Mouse (Mus musculus) 3T3-L1 (cell line): ENCODE data around the gene Hoxa4.

Experiments
- DNase-seq: peaks from one replicate; pipeline ENCODE4 v3.0.0-alpha.2; 2015; ENCODE audit warnings: low read depth, low spot score

The Hoxa4 gene

DNA sequence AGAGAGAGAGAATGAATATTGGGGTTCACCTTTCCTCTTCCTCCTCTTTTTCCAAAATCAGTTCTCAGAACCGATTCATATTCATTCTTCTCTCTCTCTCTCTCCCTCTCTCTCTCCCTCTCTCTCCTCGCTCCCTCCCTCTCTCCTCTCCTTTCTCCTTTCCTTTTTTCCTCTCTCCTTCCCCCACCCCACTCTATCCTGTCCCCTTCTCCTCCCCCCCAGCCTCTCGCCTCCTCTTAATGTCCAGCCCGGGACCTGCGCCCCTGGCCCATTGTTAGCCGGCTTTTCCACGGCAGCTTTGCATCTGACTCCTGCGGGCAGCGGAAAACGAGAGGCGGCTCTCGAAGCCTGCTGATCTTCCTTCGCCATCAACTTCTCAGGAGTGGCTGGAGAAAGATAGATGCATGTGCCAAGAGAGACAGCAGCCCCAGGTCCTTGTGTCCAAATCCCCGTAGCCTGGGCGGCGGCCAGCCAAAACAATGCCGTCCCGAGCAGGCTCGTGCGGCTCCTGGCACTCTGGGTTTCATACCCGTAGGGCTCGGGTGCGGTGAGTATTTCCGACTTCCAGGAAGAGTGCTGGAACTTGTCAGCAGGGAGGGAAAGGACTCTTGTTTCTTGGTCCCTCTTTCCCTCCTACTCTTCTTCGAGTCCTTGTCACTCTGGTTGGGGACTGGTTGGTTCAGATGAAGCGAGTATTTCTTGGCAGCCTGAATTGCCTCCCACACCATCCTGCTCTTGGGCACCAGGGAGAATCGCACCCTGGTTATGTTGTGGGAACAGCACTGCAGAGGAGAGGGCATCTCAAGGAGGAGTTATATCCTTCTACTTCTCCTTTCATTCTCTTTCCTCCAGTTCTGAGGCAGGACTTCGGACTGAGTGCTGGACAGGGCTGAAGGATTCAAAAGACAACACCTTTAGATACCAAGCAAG lies 25.8 kb downstream of the Hoxa4 start:
- peak; percentile 82 for DNase-seq

DNA sequence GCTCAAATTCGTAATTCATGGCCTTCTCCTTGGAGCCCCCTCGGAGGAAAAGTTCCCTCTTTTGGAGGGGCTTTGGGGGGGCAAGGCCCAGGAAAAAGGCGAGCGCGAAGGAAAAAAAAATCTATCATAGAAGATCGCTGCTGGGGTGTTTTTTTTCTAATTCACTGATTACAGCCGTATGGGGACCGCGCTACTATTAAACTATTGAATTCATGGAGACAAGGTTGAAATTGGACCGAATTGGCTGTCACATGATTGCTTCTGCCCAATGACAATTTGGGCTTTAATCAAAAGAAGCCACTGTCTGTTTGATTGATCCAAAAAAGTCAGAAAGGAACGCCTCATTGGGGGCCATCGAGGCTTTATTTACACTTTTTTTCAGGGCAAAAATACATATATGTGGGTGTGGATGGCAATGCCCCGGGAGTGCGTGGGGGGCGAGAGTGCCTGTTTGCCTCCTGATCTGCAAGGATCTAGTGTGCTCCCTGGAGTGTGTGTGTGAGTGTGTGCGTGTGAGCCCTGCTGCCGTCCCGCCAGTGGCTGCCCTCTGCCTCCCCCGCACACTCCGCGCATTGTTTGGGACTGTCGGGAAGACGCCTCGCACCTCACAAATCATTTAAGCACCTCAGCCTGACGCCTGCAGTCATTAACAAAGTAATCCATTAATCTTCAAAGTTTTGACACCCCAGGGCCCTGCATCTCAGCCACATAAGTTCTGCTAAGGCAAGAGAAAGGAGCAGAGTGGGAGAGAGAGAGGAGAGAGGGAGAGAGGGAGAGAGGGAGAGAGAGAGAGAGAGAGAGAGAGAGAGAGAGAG lies 26.7 kb downstream of the Hoxa4 start, which contains the start of gene Hoxa2:
TSS of gene Hoxa2 (minus strand) at position 206 of the 815 bp plus-strand sequence.
- DNase-seq: peak; percentile 90

DNA sequence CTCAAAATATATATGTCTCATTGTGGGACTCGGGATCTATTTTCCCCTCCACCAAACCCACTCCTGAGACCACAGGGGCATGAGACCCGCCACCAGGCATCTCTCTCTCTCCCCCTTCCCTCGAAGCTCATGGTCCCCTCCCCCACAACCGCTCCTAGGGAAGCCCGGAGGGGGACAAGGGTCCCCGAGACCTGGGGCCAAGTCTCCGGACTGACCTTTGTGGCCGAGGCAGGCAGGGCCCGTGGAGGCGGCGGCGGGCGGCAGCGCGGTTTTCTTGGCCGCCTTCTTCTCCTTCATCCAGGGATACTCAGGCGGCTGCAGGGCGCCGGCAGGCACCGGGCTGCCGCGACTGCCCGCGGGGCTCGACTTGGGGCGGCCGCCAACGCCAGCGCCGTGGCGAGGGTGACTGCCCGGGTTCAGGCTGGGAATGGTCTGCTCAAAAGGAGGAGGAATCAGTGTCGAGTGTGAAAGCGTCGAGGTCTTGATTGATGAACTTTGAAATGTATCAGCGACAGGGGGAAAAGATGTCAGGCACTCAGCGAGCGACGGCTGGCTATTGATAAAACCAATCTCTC lies 27.4 kb downstream of the Hoxa4 start:
- DNase-seq: peak; percentile 69

GRCm38 (mm10) chr6:52163366-52164031 lies 28.1 kb downstream of the Hoxa4 start:
- DNase-seq: peak; percentile 80

DNA sequence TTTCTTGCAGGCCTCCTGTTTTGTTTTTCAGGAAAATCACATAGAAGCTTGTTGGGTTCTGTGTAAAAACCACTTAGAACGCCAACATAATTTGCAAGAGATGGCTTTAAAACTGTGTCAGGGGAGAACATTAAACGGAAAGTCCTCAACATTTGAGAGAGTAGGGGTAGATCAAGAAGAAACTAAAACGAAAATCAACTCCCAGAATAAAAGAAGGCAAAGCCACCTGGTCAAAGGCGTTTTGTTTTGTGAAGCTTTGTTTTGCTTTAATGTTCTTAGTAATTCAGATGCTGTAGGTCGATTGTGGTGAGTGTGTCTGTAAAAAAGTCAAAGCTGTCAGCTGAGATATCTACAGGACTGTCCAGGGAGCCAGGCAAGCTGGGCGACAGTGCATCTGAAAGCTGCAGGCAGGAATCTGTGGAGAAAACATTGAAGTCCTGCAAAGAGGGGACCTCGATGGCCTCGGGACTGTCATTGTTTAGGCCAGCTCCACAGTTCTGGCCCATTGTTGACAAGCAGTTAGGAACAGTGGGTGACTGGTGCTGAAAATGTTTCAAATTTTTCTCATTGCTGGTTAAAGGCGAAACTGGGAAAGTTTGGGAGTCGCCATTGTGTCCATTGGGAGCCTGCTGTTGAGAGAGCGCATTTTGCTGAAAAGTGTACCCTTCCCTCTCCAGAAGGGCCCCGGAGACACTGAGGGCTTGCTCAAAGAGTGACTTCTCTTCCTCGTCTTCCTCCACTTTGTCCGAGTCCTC lies 28.8 kb downstream of the Hoxa4 start:
- peak; percentile 62 for DNase-seq

GRCm38 (mm10) chr6:52162093-52162380 lies 29.5 kb downstream of the Hoxa4 start:
- no peak for DNase-seq

DNA sequence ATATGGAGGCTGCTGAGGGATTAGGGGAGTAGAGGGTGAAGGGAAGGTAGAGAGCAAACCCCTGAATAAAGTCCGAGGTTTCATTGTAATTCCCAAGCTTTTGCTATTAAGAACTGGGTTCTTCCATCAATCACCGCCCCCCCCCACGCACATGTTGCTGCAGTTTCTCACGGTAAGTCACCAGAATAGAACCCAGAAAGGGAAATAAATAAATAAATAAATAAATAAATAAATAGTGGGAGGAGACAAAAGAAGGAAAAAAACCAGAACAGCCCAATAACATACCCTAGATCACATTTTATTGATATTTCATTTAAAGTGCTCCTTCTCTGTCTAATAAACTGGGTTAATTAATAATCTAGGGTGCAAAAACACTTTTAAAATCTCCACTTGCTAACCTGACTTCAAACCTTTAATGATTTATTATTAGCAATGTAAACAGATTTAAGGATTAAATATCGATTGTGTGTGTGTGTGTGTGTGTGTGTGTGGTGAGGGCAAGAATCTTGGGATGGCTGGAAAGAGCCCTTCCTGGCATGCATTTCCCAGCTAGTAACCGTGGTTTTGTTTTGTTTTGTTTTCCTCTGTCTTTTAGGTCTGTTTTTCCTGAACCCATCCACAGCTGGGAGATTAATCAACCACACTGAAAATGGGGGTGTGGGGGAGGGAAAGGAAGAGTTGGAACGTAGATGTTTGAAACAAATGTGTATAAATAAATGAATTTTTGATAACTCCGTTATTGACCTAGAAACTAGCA lies 30.0 kb downstream of the Hoxa4 start:
- peak; percentile 73 for DNase-seq

DNA sequence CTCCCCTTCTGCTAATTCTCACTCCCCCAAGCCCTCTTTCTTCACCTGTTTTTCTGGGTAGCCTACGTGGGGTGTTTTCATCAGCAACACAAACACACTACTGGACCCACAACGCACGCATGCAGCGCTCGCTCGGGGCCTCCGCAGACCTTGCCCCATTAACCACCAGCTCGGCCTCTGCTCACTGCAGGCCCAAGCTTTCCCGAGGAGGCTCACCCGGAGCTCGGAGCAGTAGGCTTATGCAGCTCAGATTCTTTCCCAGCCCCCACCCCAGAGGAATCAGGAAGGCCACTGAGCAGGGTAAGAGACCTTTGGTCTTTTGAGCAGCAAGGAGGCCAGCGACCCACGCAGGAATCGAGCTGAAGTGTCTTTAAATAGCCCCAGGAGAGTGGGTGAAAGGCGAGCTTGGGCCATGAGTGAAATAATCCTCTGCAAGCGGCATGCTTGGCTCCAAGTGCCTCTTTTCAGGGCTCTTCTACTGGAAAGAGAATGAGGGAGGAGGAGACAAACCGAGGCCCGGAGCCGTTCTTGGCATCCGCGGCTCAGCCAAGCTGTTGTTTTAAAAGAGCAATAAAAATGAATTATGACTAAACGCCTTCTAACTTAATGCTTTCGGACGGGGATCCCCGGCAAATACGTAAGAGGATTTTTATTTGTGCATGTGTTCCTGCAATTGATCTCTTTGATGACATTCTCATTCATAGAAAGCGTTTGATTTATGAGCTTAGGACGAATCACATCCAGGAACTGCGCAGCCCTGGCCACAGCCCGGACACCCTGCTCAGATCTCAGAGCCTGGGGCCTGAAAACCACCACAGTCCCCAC lies 30.8 kb downstream of the Hoxa4 start:
- peak; percentile 82 for DNase-seq

DNA sequence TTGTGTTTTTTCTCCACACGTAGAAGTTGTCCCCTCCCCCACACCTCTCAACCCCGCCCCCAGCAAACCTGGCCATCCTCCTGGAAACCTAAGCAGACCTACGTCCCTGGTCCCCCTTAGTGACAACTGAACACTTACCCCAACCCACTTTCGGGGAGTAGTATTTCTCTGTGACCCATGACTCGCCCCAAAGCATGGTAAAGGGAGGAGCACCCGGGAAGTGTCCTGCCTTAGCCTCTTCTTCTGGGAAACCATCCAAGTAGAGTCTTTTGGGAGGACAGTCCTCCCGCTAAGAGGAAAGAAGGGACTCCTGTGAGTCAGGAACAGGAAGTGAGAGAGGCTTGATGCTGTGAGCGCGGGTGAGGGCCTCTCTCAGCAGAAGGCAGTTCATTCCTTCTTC lies 31.6 kb downstream of the Hoxa4 start:
- DNase-seq: peak; percentile 97

- peak; percentile 87 for DNase-seq
These were observed 32.3 kb downstream of the Hoxa4 start for GRCm38 (mm10) chr6:52159164-52159761.

DNA sequence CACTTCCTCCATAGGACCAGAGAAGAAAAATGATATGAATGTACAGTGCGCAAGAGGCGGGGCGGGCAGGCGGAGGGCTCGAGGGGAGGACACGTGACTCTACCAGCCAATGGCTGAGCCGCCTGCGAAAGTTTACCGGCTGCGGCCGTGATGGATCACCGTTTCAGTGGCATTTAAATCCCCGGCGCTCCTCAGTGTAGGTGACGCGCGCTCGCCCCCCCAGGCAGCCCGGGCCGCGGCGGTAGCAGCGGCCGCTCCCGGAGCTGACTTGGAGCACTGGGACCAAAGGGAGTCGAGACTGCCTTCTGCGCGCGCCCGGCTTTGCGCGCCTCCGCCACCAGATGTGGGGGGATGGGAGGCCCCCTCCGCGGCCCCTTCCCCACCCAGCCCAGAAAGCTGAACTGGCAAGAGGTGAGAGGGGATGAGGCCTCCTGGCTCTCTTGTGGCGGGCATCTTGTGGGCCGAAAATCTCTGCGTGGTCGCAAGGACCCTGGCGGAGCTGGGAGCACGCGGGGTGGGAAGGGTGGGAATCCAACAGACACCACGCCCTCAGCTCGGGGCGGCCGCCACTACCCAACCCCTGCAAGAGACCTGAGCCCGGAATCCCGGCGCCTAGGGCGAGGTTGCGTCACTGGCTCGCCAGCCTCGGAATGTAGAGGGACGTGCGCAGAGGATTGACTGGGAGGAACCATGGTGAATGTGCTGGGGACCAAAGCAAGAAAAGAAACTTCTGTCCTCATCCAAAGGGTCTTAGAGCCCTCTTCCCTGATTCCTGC lies 33.1 kb downstream of the Hoxa4 start, which contains the start of gene Hoxa1:
TSS of gene Hoxa1 (minus strand) at position 42 of the 776 bp plus-strand sequence.
- DNase-seq: peak; percentile 97

GRCm38 (mm10) chr6:52157466-52158275 lies 33.9 kb downstream of the Hoxa4 start:
- DNase-seq: no peak

DNA sequence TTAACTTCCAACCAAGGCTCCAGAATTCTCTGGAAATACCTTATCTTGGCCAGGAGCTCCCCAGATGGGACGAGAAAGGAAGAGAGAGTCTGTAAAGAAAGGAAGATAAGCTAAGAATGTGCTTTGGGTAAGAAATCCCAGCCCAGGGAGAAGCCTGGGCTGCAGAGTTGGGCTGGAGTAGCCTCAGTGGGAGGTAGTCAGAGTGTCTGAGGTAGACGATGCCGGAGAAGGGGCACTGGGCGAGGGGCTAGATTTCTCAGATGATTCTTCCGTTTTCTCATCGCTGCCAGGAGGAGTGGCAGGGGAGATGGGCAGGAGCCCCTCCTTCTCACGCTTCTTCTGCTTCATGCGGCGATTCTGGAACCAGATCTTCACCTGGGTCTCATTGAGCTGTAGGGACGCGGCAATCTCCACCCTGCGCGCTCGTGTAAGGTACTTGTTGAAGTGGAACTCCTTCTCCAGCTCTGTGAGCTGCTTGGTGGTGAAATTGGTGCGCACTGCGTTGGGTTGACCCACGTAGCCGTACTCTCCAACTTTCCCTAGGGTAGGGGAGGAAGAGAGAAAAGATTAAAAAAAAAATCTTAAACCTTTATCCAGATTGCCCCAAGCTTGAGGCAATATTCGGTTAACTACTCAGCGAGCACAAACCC lies 34.9 kb downstream of the Hoxa4 start:
- no peak for DNase-seq

- DNase-seq: no peak
These were observed 36.1 kb downstream of the Hoxa4 start for GRCm38 (mm10) chr6:52155471-52155870.

GRCm38 (mm10) chr6:52154044-52154443 lies 37.5 kb downstream of the Hoxa4 start:
- no peak for DNase-seq

GRCm38 (mm10) chr6:52153270-52153669 lies 38.3 kb downstream of the Hoxa4 start:
- DNase-seq: no peak
